Mouse (Mus musculus) hematopoietic stem cell, adult 5-6 weeks (primary cell): ENCODE results near the gene Bok. TPM values are rescaled to one million over a fixed set of nuclear protein-coding genes. Genes with fewer than 3 reads are reported as not detected.

Source experiments
- ATAC-seq, 2 experiments: fragments of 125-278 bp in 1 of 2; replicated peaks in 1 of 2; 2 replicates each; pipeline ENCODE4 v1.8.0; 2016 to 2017; ENCODE audit warnings: inconsistent platforms in 2 of 2, mild to moderate bottlenecking in 2 of 2, moderate number of reproducible peaks in 2 of 2, low read depth in 1 of 2, moderate TSS enrichment in 1 of 2; ENCODE audit not compliant: low FRiP score in 2 of 2, poor library complexity in 2 of 2, severe bottlenecking in 2 of 2, insufficient read depth in 1 of 2, low TSS enrichment in 1 of 2
- total RNA-seq: library from RNA; stranded (forward); fragments of 172-1452, 232-1000 nt; gene quantifications from 2 replicates; pipeline ENCODE4 v1.2.3, GENCODE M21; 2017

The Bok gene
- total RNA-seq, 1 experiment from 2014 or later, result 2.6 TPM

DNA sequence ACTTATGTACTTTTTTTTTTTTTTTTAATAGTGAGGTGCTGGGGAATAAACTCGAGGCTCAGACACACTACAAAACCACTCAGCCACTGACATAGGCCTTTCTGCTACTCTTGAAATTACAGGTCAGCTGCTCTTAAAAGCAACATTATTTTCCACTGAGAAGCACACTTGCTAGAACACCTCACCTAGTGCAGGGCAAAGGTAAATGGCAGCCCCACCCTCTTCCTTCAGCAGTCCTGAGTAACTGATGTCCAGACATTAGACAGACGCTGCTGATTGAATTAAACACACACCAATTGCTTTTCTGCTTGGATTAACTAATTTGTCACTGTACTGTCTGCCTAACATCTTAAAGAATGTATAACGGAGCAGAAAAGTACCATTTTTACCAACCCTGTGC, 39.2 kb downstream of the Bok start:
- ATAC-seq, result no peak

DNA sequence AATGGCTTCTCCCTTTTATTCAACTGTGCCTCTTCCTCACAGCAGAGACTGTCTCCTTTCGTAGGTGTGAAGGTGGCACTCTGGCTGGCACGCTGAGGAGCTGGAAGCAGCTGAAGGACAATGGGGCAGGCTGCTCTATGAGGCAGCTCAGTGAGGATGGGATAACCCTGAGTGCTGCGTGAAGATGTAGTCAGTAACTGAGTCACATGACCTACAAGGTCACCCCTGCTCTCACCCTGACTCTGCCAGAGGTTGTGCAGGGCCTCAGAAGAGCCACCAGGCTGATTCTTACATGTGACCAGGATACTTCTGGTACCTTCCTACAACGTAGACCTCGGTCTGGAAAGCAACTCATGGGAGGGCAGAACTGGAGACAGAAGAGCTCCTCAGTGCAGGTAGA, 40.2 kb downstream of the Bok start:
- no peak for ATAC-seq

DNA sequence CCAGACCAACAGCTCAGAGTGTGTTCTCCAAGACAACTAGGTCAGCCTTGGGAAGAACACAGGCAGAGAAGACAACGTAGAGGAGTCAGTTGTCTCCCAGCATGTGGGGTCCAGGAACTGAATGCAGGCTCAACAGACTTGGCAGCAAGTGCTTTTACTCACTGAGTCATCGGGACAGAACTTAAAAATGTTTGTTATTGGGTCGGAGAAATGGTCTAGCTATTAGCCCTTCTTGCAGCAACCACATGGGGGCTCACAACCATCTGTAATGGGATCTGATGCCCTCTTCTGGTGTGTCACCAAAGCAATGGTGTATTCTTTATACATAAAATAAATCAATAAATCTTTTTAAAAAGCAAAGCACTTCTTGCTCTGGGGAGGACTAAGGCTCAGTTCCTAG, 40.7 kb downstream of the Bok start:
- no peak for ATAC-seq

- peak; percentile 86 to 90 for ATAC-seq
These were observed 41.5 kb downstream of the Bok start for GRCm38 (mm10) chr1:93726974-93727373.

DNA sequence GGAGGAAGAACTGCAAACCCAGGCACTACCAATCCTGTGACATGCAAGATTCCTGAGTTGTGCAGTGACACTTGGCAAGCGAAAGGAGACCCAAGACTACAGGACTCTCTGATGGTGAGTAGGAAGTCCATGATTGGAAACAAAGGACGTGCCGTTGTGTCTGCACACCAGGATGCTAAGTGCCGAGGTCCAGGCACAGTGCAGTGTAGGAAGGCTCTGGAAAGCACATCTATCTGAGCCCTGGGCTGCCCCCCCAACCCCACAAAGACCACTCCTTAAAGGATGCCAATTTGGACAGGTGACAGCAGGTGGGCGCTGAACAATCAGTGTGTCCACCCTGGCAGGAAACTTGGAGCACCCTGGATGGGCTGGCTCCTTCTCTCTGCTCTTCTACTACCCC, 45.6 kb downstream of the Bok start:
- no peak for ATAC-seq

DNA sequence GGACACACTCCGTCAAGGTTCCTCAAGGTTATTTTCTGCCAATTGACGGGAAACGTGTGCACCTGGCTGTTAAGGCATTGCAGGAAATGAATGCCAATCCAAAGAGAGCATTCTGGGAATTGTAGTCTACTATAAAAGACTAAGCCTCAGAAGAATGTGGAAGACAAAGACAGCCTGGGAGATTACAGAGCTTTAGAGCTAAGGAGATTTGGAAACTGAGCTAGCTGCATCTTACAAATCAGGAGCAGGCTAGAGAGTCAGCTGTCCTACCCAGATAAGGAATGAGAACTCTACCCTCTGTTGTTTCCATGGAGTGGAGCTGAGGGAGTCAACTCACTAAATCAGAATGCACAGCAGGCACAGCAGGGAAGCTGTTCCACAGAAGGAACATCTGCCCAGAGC, 46.4 kb downstream of the Bok start:
- no peak for ATAC-seq

DNA sequence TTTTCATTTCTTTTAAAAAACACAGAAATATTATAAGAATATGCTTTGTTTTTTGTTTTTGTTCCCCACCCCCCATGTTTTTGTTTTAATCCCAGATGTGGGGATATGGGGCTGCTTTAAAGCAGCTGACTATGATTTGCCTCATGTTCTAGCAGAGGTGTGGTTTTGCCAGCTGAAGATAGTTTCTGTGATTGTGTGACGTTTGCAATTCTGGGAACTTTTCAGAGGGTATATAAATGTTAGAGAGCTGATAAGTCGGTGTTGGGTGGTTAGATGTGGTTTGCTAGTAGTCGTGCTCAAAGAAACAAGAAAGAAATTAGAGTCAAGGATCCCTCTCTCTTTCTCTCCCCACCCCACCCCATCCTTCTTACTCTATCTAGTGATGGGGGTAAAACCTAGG, 50.4 kb downstream of the Bok start:
- ATAC-seq, result no peak

DNA sequence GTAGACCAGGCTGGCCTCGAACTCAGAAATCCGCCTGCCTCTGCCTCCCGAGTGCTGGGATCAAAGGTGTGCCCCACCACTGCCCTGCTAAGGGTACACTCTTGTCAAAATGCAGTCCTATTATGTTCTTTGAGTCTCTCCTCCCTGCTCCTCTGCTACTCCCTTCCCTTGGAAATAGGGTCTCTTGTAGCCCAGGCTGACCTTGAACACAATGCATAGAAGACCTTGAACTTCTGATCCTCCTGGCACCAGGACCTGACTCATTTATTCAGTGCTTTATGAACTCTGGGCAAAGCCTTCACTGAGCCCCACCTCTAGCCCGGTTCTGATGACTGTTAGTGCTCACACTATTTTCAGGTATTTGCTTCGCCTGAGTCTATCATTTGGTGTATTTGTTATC, 52.3 kb downstream of the Bok start:
- ATAC-seq, result no peak

DNA sequence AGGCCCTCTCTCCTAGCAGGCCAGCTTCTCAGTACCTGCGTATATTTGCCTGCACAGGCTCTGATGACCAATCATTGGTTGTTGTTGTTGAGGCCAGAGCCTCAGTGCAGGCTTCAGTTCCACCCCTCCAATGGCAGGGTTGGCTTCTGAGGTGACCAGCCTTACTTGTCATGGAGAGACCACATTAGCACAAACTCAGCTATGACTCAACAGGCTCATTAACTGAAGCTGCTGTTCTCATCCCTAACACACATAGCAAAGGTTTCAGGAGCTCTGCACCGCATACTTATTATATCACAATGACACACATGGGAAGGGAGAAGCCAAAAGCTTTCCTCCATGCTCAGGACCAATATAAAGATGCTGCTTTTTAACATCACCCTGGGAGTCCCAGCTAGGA, 55.2 kb downstream of the Bok start:
- ATAC-seq, result no peak

- no peak for ATAC-seq
These were observed 56.5 kb downstream of the Bok start for GRCm38 (mm10) chr1:93741987-93742386.

DNA sequence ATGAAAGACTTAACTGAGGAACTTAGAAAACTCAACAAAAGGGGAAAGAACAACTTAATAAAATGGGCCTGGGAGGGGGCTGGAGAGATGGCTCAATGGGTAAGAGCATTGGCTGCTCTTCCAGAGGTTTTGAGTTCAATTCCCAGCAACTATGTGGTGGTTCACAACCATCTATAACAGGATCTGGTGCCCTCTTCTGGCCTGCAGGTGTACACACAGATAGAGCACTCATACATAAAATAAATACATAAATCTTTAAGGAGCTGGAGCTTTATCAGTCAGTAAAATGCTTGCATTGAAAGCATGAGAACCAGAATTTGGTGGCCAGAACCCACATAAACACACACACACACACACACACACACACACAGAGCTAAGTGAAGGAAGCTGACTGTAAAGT, 57.5 kb downstream of the Bok start:
- no peak for ATAC-seq

Other genes with a start within 250 kb of the Bok start
- gene Hdlbp, start 206.8 kb upstream of the Bok start, total RNA-seq, result 75.0 and 92.9 TPM in 2 replicates
- gene Farp2, start 173.6 kb upstream of the Bok start, total RNA-seq, result 0.99 and 3.4 TPM in 2 replicates
- gene Stk25, start 27.0 kb upstream of the Bok start, total RNA-seq, result 47.5 and 59.3 TPM in 2 replicates
- 56.5 and 83.3 TPM in 2 replicates for gene Atg4b, start 65.8 kb downstream of the Bok start, total RNA-seq
- gene Thap4, start 69.2 kb downstream of the Bok start, total RNA-seq, result 19.9 and 25.1 TPM in 2 replicates
- 184 and 237 TPM in 2 replicates for gene Dtymk, start 116.3 kb downstream of the Bok start, total RNA-seq
- gene Ing5, start 118.3 kb downstream of the Bok start, total RNA-seq, result 37.6 and 48.7 TPM in 2 replicates
- gene D2hgdh, start 139.2 kb downstream of the Bok start, total RNA-seq, result 29.5 and 33.8 TPM in 2 replicates
- gene Gal3st2, start 175.6 kb downstream of the Bok start, total RNA-seq, result not detected in 2 replicates
- not detected in 2 replicates for gene Gal3st2b, start 232.7 kb downstream of the Bok start, total RNA-seq